Mouse (Mus musculus) heart, adult 2 months (tissue): Measurements from ENCODE around the gene Hivep2. TPM values are rescaled to one million over a fixed set of nuclear protein-coding genes. Genes with fewer than 3 reads are reported as not detected.

Experiments
- DNase-seq, 2 experiments: peaks; one replicate each; pipeline ENCODE4 v3.0.0; 2021
- H3K27ac ChIP-seq: fragments of 200-600 bp; 2 replicates; pipeline ENCODE4 v1.8.1; 2022
- H3K27me3 ChIP-seq: fragments of 200-500 bp; 2 replicates; pipeline ENCODE4 v1.6.1; 2012; ENCODE audit warnings: mild to moderate bottlenecking, low read length, inconsistent platforms, mixed read lengths; ENCODE audit not compliant: control insufficient read depth, insufficient read depth
- H3K36me3 ChIP-seq: fragments of 200-500 bp; 2 replicates; pipeline ENCODE4 v1.6.1; 2012; ENCODE audit warnings: low read length, inconsistent platforms; ENCODE audit not compliant: control insufficient read depth, insufficient read depth
- H3K4me1 ChIP-seq: fragments of 200-500 bp; 2 replicates; pipeline ENCODE4 v1.6.1; 2011; ENCODE audit warnings: low read length; ENCODE audit not compliant: control insufficient read depth, insufficient read depth
- H3K4me3 ChIP-seq: fragments of 200-600 bp; 2 replicates; pipeline ENCODE4 v1.8.1; 2022
- H3K79me2 ChIP-seq: fragments of 200-500 bp; replicated peaks from 2 replicates; pipeline ENCODE4 v1.6.1; 2012; ENCODE audit warnings: mild to moderate bottlenecking, inconsistent platforms, low read length, moderate library complexity, mixed read lengths; ENCODE audit not compliant: control insufficient read depth, insufficient read depth
- H3K9ac ChIP-seq: fragments of 200-500 bp; 2 replicates; pipeline ENCODE4 v1.6.1; 2012; ENCODE audit warnings: low read depth, mild to moderate bottlenecking, control low read depth, inconsistent platforms, low read length, mixed read lengths
- CTCF ChIP-seq: fragments of 200-600 bp; IDR thresholded peaks from 2 replicates; pipeline ENCODE4 v1.8.1; 2022; ENCODE audit warnings: antibody characterized with exemption, mild to moderate bottlenecking, moderate library complexity
- EP300 ChIP-seq: fragments of 200-500 bp; IDR thresholded peaks from 2 replicates; pipeline ENCODE4 v1.6.1; 2011; ENCODE audit warnings: low read depth, low read length, control low read depth; ENCODE audit not compliant: insufficient read depth
- POLR2A ChIP-seq: fragments of 200-500 bp; IDR thresholded peaks from 2 replicates; pipeline ENCODE4 v1.6.1; 2011; ENCODE audit warnings: mild to moderate bottlenecking, low read depth, low read length, control low read depth; ENCODE audit not compliant: insufficient read depth
- WGBS: fragments of 180-500 bp; shearing (Covaris S2); methylation state at CpG from one replicate; pipeline ENCODE4 v1.1.7; 2018; 5-methylcytosine and 5-hydroxymethylcytosine counted together
- intact Hi-C: fragments of 180-260 bp; cut with DNase I; formaldehyde crosslinking; loops from one replicate; pipeline ENCODE4 v1.15.1; 2025
- polyA plus RNA-seq: library from polyadenylated mRNA; depleted of rRNA; stranded (reverse); fragments of >200 nt; gene quantifications from 2 replicates; pipeline ENCODE4 v1.2.3, GENCODE M21; 2012
- total RNA-seq, 2 experiments: library from RNA; stranded (reverse); gene quantifications; 2 replicates each; pipeline ENCODE4 v1.2.3; 2021

The Hivep2 gene
- total and polyA plus RNA-seq, 3 experiments, result 5.3 to 22.6 (median 20.9) TPM

- TF ChIP-seq POLR2A, result peak; percentile 41; the same call in 1 of the 2 replicates
- TF ChIP-seq EP300, result no peak; the same call in none of the 2 replicates
- peak; percentile 43 for TF ChIP-seq CTCF
- Histone ChIP-seq H3K4me3 (no peak overlapping the region), H3K79me2 (peaks cover 2% of the 10 kb centered on the region; the same call in 1 of the 2 replicates), H3K9ac (no peak overlapping the region), H3K36me3 (peaks cover 29% of the 10 kb centered on the region), H3K4me1 (peaks cover 24% of the 10 kb centered on the region), H3K27me3 (no peaks in the 10 kb centered on the region), H3K27ac (peak overlapping the region; percentile 81)
- WGBS, result 41% methylated on average over 8 of the region's 8 CpGs
- peak; percentile 86 to 88 for DNase-seq
- intact Hi-C loops, result loop anchor here (1.0 to 5.0 kb wide), 3 partner anchors 40 to 735 kb away; no protein-coding TSS in a partner anchor
These were observed 90.9 kb downstream of the Hivep2 start for GRCm38 (mm10) chr10:14056584-14057451.

GRCm38 (mm10) chr10:14057841-14058605 is 92.1 kb downstream of the Hivep2 start:
- H3K9ac ChIP-seq, result no peak overlapping the region
- peaks cover 29% of the 10 kb centered on the region for H3K36me3 ChIP-seq
- peak overlapping the region; percentile 81 for H3K27ac ChIP-seq
- peaks cover 2% of the 10 kb centered on the region; the same call in 1 of the 2 replicates for H3K79me2 ChIP-seq
- TF ChIP-seq CTCF (no peak), POLR2A (no peak)
- intact Hi-C loops, result loop anchor here (1.0 to 5.0 kb wide), 4 partner anchors 26 to 736 kb away; no protein-coding TSS in a partner anchor
- WGBS, result 90% methylated on average over 11 of the region's 11 CpGs
- H3K4me1 ChIP-seq, result peaks cover 26% of the 10 kb centered on the region
- no peak for DNase-seq
- H3K27me3 ChIP-seq, result no peaks in the 10 kb centered on the region
- no peak overlapping the region for H3K4me3 ChIP-seq

DNA sequence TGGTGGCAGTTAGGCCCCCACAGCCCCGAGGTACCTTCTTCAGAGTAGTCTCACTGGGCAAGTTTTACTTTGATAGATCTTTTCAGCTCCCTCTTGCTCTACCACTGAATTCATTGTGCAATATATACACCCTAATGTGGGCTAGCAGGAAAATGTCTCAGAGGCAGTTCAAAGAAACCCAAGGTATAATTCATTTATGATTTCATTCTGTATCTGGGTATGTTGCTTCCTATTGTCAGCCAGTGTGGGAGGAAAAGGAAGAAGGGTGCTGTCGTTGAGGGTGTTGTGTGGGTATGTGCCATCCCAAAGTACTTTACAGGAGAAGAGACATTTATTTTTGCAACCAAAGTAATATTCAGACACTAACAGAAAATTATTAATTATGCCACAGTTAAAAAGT is 92.9 kb downstream of the Hivep2 start:
- TF ChIP-seq EP300, result no peak
- no peak for TF ChIP-seq CTCF
- no peak for TF ChIP-seq POLR2A
- intact Hi-C loops, result loop anchor here (1.0 to 5.0 kb wide), 3 partner anchors 26 to 736 kb away; no protein-coding TSS in a partner anchor
- H3K27me3 ChIP-seq, result no peaks in the 10 kb centered on the region
- peaks cover 29% of the 10 kb centered on the region for H3K36me3 ChIP-seq
- DNase-seq, result no peak
- peaks cover 5% of the 10 kb centered on the region for H3K79me2 ChIP-seq
- H3K27ac ChIP-seq, result no peak overlapping the region
- H3K4me3 ChIP-seq, result no peak overlapping the region
- 68% methylated on average over 2 of the region's 2 CpGs for WGBS
- peaks cover 26% of the 10 kb centered on the region for H3K4me1 ChIP-seq
- H3K9ac ChIP-seq, result no peak overlapping the region

GRCm38 (mm10) chr10:14059581-14059980 is 93.7 kb downstream of the Hivep2 start:
- Histone ChIP-seq H3K27ac (no peak overlapping the region), H3K27me3 (no peaks in the 10 kb centered on the region), H3K36me3 (peaks cover 24% of the 10 kb centered on the region), H3K4me3 (no peak overlapping the region), H3K4me1 (peaks cover 23% of the 10 kb centered on the region), H3K9ac (no peak overlapping the region), H3K79me2 (peaks cover 5% of the 10 kb centered on the region)
- intact Hi-C loops, result loop anchor here (5.0 kb wide), 2 partner anchors 42 to 737 kb away; no protein-coding TSS in a partner anchor
- DNase-seq, result no peak
- TF ChIP-seq POLR2A (no peak), EP300 (no peak), CTCF (no peak)
- WGBS, result 78% methylated on average over 2 of the region's 2 CpGs

GRCm38 (mm10) chr10:14060302-14060701 is 94.4 kb downstream of the Hivep2 start:
- no peak overlapping the region for H3K27ac ChIP-seq
- no peaks in the 10 kb centered on the region for H3K27me3 ChIP-seq
- H3K36me3 ChIP-seq, result peaks cover 17% of the 10 kb centered on the region
- H3K4me3 ChIP-seq, result no peak overlapping the region
- H3K79me2 ChIP-seq, result peaks cover 5% of the 10 kb centered on the region
- TF ChIP-seq EP300 (no peak), POLR2A (no peak)
- DNase-seq, result no peak
- H3K9ac ChIP-seq, result no peak overlapping the region
- WGBS, result 68% methylated on average over 2 of the region's 2 CpGs
- peaks cover 27% of the 10 kb centered on the region for H3K4me1 ChIP-seq
- intact Hi-C loops, result no loop called here
